Mouse (Mus musculus) embryonic fibroblast, embryonic 13.5 days (primary cell): ENCODE data around the gene Itsn2.

Experiments
- CTCF ChIP-seq: IDR thresholded peaks from 2 replicates; pipeline ENCODE4 v1.5.1; 2011; ENCODE audit warnings: mild to moderate bottlenecking, control low read depth, low read length, moderate library complexity, borderline replicate concordance; ENCODE audit not compliant: insufficient read depth
- POLR2A ChIP-seq: IDR thresholded peaks from 2 replicates; pipeline ENCODE4 v1.6.1; 2011; ENCODE audit warnings: low read depth, mild to moderate bottlenecking, control low read depth, low read length, moderate library complexity

DNA sequence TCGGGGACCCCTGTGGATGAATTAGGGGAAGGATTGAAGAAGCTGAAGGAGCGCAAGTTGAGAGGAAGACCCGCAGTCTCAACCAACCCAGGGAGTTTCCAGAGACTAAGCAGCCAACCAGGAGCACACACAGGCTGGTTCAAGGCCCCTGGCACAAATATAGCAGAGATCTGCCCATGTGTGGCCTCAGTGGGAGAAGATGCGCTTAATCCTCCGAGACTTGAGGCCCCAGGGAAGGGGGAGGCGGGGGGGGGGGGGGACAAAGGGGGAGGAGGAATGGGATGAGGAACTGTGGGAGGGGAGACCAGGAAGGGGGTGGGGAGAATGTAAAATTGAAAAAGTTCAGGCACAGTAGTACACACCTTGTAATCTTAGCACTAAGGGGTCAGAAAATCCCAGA lies 37.0 kb upstream of the Itsn2 start:
- TF ChIP-seq POLR2A (no peak), CTCF (no peak)
